Mouse (Mus musculus) ES-E14 (cell line): ENCODE data around the gene Olfr221.

Source experiments
- CHD2 ChIP-seq: IDR thresholded peaks from 2 replicates; pipeline ENCODE4 v1.6.1; 2014; ENCODE audit warnings: mild to moderate bottlenecking, low read depth, low read length, inconsistent platforms
- HCFC1 ChIP-seq: IDR thresholded peaks from 2 replicates; pipeline ENCODE4 v1.6.1; 2012; ENCODE audit warnings: low read length, inconsistent platforms, borderline replicate concordance; ENCODE audit not compliant: insufficient read depth
- MAFK ChIP-seq: IDR thresholded peaks from 2 replicates; pipeline ENCODE4 v1.6.1; 2014; ENCODE audit warnings: mild to moderate bottlenecking, low read depth, low read length, inconsistent platforms; ENCODE audit not compliant: insufficient read depth
- ZNF384 ChIP-seq: IDR thresholded peaks from 2 replicates; pipeline ENCODE4 v1.6.1; 2012; ENCODE audit warnings: low read depth, low read length, inconsistent platforms

DNA sequence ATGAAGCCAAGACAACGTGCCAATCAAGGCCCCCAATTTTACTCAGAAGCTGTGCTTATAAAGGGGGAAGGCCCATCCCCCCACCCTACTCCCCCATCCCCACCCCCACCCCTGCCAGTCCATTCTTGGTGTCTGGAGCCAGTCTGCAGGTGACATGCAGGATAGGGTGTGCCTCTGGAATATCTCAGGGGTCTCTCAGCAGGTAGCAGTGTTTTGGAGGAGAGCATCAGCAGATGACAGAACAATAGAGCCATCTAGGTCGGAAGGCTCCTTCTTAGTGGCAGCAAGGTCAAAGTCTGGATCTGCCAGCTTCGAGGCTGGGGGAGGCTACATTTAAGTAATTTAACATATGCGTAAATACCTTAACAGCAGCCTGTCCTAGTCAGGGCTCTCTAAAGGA, 23.9 kb upstream of the Olfr221 start:
- TF ChIP-seq MAFK (no peak), ZNF384 (no peak), CHD2 (peak; percentile 37), HCFC1 (no peak)
